Mouse (Mus musculus) layer of hippocampus, adult 8-10 months (tissue): ENCODE data around the gene Swt1. TPM values are rescaled to one million over a fixed set of nuclear protein-coding genes. Genes with fewer than 3 reads are reported as not detected.
"Not testable (repeated sequence)": the region's sequence is repeated elsewhere in the genome, so short reads cannot be mapped to it uniquely, and the experiment has no call there.

Experiments
- DNase-seq, 2 experiments: peaks; one replicate each; pipeline ENCODE4 v3.0.0; 2022; ENCODE audit warnings: low spot score in 2 of 2
- total RNA-seq, 4 experiments: library from RNA; stranded (reverse); gene quantifications; 2 replicates each; pipeline ENCODE4 v1.2.4; 2022

Swt1 gene
- total RNA-seq, 4 experiments from 2014 or later, result 13.2 to 17.7 (median 15.5) TPM

GRCm38 (mm10) chr1:151367721-151368324 is 60.4 kb downstream of the Swt1 start:
- DNase-seq, result no peak

GRCm38 (mm10) chr1:151366944-151367605 is 61.2 kb downstream of the Swt1 start:
- DNase-seq, result no peak

- DNase-seq, result no peak
Measured at GRCm38 (mm10) chr1:151359374-151359773, 68.9 kb downstream of the Swt1 start.

DNA sequence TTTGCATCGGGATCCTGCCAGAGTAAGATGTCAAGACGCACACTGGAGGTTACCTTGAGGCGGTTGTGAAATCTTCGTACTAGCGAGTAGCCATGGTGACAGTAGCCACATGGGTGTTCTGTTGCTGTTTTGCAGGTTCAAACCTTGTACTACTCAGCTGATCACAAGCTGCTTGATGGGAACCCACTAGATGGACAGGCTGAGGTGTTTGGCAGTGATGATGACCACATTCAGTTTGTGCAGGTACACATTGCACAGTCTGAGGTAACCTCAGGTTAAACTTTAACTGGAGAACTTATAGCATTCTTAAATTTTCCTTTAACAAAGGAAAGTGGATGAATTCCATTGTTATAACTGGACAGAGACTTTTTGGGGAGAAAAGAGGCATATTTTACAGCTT is 72.3 kb downstream of the Swt1 start:
- no peak for DNase-seq

GRCm38 (mm10) chr1:151352911-151353310 is 75.3 kb downstream of the Swt1 start:
- DNase-seq, result no peak

GRCm38 (mm10) chr1:151348293-151348692 is 80.0 kb downstream of the Swt1 start:
- DNase-seq, result not testable (repeated sequence)

- no peak for DNase-seq
Measured at GRCm38 (mm10) chr1:151346681-151347127, 81.6 kb downstream of the Swt1 start.

DNA sequence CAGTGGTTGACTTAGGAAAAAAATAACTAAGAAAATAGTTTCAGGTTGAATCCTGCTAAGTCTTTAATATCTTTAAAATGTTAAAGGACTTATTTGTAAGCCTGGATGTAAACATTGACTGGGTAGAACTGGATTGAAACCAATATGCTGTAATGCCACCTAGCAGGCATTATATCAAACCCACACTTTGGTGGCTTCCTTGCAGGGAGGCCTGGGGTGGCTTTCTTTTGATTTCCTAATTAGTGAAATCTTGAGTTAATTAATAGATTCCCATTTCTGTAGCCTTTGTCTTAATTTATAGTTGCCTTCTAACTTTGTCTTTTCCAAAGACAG is 82.4 kb downstream of the Swt1 start:
- DNase-seq, result no peak

- peak; percentile 90 to 95 for DNase-seq
Measured at GRCm38 (mm10) chr1:151345109-151345862, 83.0 kb downstream of the Swt1 start.

DNA sequence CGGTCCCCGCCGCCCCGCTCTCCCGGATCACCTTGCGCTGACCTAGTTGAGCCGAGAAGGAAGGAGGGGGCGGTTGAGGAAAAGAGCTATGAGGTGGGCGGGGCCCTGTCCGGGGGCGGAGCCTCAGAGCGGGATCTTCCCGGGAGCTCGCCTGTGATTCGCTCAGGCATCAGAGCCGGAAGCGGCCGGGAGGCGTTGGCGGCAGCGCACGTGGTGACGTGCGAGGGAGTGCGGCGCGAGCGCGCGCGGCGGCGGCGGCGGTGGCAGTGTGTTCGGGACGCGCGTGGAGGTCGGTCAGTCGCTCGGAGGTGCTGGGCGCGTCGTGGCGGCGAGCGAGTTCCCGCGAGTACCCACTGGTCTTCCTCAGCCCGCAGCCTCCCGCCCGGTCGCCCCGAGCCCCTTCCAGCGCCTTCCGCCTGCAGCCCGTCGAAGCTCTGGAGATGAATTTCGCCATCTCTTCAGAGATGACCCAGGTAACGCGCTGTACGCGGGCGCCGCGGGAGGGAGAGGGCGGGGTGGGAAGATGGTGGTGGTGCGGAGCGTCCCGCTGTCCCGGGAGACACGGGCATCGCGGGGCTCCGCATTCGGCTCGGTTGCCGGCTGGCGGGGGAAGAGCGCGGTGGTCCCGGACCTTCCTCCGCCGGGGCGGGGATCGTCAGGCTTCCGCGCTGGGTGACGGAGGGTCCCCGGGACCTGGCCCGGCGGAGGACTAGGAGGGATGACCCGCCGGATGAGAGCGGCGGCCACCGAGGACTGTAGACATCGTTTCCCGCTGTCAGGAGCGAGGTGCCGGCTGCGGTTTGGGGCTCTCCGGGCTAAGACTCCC is 83.8 kb downstream of the Swt1 start, which contains the start of gene Ivns1abp:
Ivns1abp (plus strand) TSS at position 195 of the 826 bp plus-strand sequence.
- peak; percentile 94 to 96 for DNase-seq

- DNase-seq, result no peak
Measured at GRCm38 (mm10) chr1:151343571-151344282, 84.5 kb downstream of the Swt1 start.

DNA sequence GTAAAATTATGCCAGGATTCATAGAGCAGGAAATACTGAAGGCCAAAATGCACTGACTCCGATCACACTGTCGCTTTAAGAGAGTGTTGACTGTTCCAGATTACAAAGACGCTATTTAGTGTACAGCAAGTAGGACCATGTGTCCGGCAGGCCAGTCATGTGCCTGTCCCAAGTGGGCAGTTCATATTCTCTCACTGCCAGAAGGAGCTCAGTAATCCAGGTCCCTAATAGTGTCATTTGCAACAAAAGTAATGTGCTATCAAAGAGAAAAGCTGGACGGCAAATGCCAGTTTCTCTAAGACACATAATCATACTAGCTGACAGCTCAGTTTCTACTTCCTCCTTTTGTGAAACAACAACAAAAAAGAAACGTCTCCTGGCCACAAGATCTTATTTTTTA is 85.3 kb downstream of the Swt1 start:
- no peak for DNase-seq

DNA sequence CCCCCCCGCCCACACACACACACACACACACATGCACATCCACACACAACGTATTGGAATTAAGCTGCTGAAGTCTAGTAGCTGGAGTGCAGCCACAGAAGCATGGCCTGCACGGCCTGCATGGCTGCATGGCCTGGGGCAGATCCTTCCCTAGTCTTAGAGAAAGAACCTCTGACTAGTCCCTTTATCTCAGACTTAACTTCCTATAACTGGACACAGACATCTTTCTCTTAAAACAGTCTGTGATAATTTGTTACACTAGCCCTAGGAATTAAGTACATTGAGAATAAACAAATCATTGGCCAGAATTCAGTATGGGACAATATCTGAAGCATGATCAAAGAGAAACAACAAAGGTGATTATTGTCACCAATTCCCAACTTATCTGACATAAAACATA is 85.9 kb downstream of the Swt1 start:
- no peak for DNase-seq

GRCm38 (mm10) chr1:151341321-151342044 is 86.8 kb downstream of the Swt1 start:
- DNase-seq, result no peak

DNA sequence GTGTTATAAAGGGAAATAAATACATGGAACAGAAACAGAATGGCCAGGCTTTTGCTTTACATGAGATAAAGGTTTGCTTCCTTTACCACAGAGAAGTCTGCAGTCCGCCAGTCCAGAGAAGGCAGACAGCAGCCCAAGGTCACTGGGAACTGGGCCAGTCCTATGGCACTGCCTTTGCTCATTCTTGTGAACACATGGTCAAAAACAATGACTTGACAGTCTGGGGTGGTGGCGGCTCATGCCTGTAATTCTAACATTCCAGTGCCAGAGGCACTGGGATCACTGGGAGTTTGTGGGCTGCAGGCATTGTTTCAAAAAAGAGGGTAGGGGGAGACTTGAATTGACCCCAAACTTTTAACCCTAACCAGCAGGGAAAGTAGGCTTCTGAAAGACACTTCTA is 89.3 kb downstream of the Swt1 start:
- DNase-seq, result no peak

DNA sequence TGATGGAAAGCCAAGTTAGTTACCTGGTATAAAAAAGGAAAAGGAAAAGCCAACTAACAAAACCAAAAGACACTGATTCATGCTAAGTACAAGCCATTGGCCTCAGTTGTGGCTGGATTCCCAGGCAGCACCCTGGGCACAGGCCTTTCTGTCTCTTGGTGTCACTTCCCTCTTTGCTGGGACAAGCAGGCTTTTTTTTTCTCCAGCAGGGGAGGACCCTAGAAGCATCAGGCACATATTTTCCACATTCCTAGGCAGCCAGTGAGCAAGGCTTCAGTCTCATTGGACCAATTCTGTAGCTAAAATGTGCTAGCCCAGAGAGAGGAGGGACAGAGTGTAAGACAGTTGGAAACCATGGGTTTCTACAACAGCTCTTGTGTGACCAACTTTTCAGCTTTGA is 90.0 kb downstream of the Swt1 start:
- no peak for DNase-seq

- no peak for DNase-seq
Measured at GRCm38 (mm10) chr1:151332819-151333218, 95.4 kb downstream of the Swt1 start.

- DNase-seq, result no peak
Measured at GRCm38 (mm10) chr1:151329601-151330000, 98.7 kb downstream of the Swt1 start.

DNA sequence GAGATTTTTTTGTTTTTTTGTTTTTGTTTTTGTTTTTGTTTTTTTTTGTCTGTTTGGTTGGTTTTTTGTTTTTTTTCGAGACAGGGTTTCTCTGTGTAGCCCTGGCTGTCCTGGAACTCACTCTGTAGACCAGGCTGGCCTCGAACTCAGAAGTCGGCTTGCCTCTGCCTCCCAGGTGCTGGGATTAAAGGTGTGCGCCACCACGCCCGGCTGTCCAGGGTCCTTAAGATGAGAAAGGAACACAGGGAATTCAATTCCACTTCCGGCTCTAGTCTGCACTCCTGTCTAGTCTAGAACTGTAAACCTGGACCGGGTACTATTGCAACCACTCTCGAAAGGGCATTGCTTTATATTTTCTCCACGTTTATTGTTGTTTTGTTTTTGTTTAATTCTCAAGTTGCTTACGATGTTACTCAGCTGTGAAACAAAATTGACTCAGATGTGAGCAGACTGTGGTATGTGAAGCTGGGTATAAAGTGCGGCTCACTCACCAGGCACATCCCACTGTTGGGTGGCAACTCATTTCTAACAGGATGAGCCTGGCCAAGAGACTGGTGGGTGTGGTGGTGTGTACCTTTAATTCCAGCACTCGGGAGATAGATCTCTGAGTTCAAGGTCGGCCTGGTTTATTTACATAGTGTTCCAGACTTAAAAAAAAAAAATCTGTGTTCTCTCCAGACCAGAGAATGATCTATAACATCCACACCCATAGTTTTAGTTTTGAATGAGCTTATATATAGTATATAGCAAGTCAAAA is 99.7 kb downstream of the Swt1 start:
- DNase-seq, result no peak

DNA sequence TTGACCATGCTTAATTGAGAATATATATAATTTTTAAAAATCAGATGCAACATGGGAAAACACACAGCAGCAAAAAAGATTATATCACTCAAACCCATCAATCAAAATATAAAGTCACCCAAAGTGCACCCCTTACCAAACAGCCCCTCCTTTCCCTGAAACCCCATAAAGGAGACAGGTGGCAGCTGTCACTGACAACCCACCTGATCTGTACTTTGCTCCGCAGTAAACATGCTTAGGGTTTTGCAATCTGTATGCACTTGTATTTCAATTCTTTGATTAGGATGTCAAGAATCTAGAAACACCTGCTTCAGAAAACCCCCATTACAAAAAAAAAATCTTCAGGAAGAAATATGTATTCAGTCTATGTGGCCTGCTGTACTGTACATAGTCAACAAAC is 102.9 kb downstream of the Swt1 start:
- no peak for DNase-seq
